Mouse (Mus musculus): ENCODE data around the gene Clmn.
"Not testable (repeated sequence)": the region's sequence is repeated elsewhere in the genome, so short reads cannot be mapped to it uniquely, and the experiment has no call there.

Clmn gene

GRCm38 (mm10) chr12:104748946-104749345, 115.9 kb downstream of the Clmn start:
- no peak for DNase-seq

GRCm38 (mm10) chr12:104747252-104747651, 117.6 kb downstream of the Clmn start:
- DNase-seq: no peak

GRCm38 (mm10) chr12:104746601-104747000, 118.3 kb downstream of the Clmn start:
- DNase-seq: no peak

GRCm38 (mm10) chr12:104743687-104744086, 121.2 kb downstream of the Clmn start:
- no peak for DNase-seq

GRCm38 (mm10) chr12:104742247-104742646, 122.6 kb downstream of the Clmn start:
- DNase-seq: no peak

- DNase-seq: no peak
Measured at GRCm38 (mm10) chr12:104740841-104741787, 123.8 kb downstream of the Clmn start.

- DNase-seq: no peak
Measured at GRCm38 (mm10) chr12:104738931-104739330, 125.9 kb downstream of the Clmn start.

GRCm38 (mm10) chr12:104738446-104738845, 126.4 kb downstream of the Clmn start:
- DNase-seq: no peak

- DNase-seq: no peak
Measured at GRCm38 (mm10) chr12:104737666-104738065, 127.2 kb downstream of the Clmn start.

GRCm38 (mm10) chr12:104735993-104736395, 128.9 kb downstream of the Clmn start:
- no peak for DNase-seq

- no peak for DNase-seq
Measured at GRCm38 (mm10) chr12:104733165-104733564, 131.7 kb downstream of the Clmn start.

- DNase-seq: no peak
Measured at GRCm38 (mm10) chr12:104731782-104732181, 133.1 kb downstream of the Clmn start.

GRCm38 (mm10) chr12:104726436-104726835, 138.4 kb downstream of the Clmn start:
- not testable (repeated sequence) for DNase-seq

GRCm38 (mm10) chr12:104722056-104722455, 142.8 kb downstream of the Clmn start:
- DNase-seq: no peak

- no peak for DNase-seq
Measured at GRCm38 (mm10) chr12:104721011-104721410, 143.9 kb downstream of the Clmn start.

GRCm38 (mm10) chr12:104718956-104719355, 145.9 kb downstream of the Clmn start:
- no peak for DNase-seq

GRCm38 (mm10) chr12:104716409-104716808, 148.5 kb downstream of the Clmn start:
- no peak for DNase-seq

- no peak for DNase-seq
Measured at GRCm38 (mm10) chr12:104715453-104715852, 149.4 kb downstream of the Clmn start.
